Mouse (Mus musculus): ENCODE results near the gene Pls3.

GRCm38 (mm10) chrX:75842835-75843234, 32.1 kb downstream of the Pls3 start:
- TF ChIP-seq CTCF (IDR thresholded peaks at IDR 0.05; ENCODE audit: low read depth, low read length), result no peak
- TF ChIP-seq POLR2A (IDR thresholded peaks at IDR 0.05; ENCODE audit: insufficient read depth, low read length), result no peak
